Mouse (Mus musculus) thymus, adult 2 months (tissue): ENCODE results near the gene Ect2l.

Experiments
- CTCF ChIP-seq: fragments of 200-500 bp; IDR thresholded peaks from 2 replicates; pipeline ENCODE4 v1.5.1; 2012; ENCODE audit warnings: mild to moderate bottlenecking, control low read depth, low read length, moderate library complexity, borderline replicate concordance; ENCODE audit not compliant: control insufficient read depth, poor library complexity, insufficient read depth; ENCODE audit errors: extremely low read depth
- POLR2A ChIP-seq: fragments of 200-500 bp; IDR thresholded peaks from 2 replicates; pipeline ENCODE4 v1.6.1; 2012; ENCODE audit warnings: mild to moderate bottlenecking, low read length, control low read depth, moderate library complexity; ENCODE audit not compliant: control insufficient read depth, poor library complexity, insufficient read depth; ENCODE audit errors: extremely low read depth

DNA sequence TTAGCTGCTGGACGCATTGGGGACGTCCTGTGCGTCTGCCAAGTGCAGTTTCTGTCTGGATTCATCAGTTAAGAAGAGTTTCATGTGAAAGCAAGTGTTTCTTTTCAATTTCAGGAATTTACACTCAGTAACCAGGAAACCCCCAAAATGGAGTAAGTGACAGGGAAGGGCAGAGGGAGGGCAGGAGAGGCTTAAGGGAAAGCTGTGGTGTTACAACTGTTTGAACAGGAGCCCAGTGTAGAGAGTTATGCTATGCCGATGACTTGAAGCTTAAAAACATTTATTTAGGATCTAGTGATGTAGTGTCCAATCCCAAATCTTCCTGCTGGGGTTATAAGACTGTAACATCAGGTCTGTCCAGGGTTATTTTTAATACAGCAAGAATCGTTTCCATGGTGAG lies 3.4 kb upstream of the Ect2l start:
- TF ChIP-seq CTCF (no peak), POLR2A (no peak)
